Mouse (Mus musculus) frontal cortex, adult 2 months (tissue): Measurements from ENCODE around the gene Orm2. TPM values are rescaled to one million over a fixed set of nuclear protein-coding genes. Genes with fewer than 3 reads are reported as not detected.

ENCODE experiments used
- DNase-seq, 2 experiments: peaks; one replicate each; pipeline ENCODE4 v3.0.0; 2022; ENCODE audit warnings: low spot score in 1 of 2; ENCODE audit errors: extremely low spot score in 1 of 2
- polyA plus RNA-seq: library from polyadenylated mRNA; depleted of rRNA; stranded (reverse); fragments of >200 nt; gene quantifications from 2 replicates; pipeline ENCODE4 v1.2.3, GENCODE M21; 2012

Gene Orm2
- polyA plus RNA-seq, 1 experiment = not detected

DNA sequence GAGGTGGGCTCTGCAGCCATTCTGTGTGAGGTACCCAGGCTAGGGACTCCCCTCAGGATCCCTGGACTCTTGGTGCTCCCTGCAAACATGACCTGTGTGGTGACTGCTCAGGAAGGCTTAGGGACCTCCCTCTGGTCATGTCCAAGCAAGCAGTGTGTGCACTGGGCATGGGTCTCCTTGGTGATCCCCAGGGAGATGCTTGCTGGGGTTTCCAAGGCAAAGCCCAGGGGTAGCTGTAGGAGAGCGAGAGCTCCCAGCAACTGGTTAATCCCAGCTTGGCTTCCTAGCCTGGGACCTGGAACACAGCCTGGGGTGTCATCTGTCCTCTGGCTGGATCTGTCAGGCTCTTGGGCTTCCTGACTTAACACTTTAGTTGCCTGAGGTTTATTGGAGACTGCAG lies 13.1 kb downstream of the Orm2 start:
- DNase-seq = no peak

DNA sequence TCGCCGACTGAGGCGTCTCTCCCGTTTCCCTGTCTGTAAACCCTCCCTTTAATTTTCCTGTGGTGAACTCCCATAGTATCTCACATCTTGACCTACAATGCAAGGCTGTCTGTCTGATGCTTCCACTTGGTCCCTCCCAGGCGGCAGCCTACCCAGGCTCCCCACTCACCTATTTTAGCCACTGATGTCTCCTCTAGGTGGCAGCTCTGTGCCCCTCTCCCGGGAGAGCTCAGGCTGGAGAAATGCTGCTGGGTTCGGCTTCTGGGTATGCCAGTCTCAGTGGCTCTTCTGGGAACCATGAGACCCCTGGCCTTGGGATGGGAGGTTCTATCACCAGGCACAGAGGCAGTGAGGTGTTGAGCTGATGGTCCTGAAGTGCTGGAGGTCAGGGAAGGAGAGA lies 15.2 kb downstream of the Orm2 start:
- no peak for DNase-seq

DNA sequence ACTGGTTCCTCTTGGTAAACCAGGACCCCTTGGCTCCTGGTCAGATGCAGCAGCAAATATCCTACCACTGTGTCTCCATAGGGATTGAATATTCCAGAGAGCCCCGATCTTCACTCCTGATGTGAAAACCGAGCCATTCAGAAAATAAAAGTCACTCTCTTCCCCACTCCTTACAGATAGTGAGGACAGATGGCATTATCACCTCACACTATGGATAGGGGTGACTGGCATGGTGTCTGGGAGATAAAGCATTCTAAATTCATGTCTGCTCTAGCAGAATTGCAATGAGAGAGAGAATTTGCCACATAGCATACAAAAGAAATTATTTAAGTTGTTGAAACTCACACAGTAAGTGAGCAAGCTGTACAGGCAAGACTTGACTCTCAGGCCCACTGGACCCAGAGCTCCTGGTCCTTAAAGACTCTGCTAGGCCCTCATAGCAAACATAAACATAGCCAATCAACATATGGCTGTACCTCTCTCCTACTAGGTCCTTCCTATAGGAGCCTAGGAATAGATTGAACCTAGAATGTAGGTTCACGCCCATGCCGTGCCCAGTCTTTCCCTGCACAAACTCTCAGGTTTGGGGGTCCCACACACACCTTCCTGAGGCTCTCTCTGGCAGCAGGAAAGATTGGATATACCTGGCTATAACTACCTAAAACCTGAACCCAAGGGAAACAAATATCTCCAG lies 20.6 kb downstream of the Orm2 start:
- no peak for DNase-seq

DNA sequence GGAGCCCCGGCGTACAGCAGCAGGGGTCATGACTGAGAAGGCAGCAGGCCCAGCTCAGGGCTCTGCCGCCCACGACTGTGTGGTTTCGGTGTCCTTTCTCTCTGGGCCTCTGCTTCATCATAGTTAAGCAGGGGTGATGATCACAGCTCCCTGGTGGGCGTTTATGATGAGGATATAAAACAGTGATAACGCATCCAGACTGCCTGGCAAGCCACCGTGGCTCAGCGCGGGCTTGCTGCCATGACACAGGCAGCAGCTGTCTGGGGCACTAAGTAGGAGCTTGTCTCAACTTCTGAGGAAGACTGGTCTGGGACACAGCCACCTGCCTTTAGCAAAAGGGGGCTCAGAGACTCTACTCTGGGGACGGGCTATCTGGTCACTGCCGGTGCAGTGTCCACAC lies 21.2 kb downstream of the Orm2 start:
- no peak for DNase-seq

DNA sequence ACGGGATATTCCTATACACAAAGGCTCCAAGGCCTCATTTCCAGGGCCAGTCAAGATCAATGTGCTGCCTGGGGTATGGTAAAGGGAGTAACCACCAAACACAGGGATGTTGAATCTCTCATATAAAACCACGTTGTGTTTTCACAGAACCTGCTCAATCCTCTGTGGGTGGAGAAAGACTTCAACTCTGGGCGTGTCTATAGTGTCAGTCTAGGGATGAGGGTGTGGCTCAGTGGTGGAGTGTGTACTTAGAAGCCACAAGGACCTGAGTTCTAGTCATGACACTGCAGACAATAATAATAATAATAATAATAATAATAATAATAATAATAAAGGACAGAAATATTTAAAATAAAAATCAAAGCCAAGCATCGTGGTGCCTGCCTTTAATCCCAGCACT lies 22.0 kb downstream of the Orm2 start:
- no peak for DNase-seq

DNA sequence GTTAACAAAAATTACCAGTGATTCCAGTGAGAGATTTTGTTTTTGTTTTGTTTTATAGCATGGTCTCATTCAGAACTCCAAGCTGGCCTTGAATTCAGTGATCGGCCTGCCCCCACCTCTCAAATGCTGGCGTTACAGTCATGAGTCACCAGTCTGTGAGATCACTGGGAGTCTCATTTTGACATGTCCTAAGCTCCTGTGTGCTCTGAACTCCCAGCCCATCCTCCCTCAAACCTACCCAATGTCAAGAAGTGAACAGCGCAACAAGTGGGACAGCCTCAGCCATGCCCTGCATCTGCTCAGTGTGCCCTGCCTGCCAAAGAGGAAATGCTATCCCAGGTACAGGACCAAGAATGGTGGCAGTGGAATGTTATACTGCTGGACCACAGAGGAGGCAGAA lies 23.0 kb downstream of the Orm2 start:
- no peak for DNase-seq

DNA sequence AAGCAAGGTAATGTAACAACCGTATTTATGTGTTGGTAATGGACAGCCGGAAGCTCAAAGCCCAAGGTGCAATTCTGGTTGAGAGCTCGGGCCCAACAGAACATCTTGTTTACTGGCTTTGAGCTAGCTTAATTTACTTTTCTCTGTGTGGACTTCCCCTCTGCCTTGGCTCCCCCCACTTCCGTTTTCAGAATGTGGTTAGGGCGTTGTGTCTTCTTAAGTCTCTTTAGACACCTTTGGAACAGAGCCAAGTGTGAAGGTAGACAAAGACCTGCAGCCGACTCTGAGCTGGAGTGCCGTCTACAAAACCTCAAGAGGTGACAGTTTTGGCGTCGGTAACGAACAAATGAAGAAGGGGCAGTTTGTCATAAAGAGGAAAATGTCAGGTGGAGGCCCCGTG lies 23.5 kb downstream of the Orm2 start:
- no peak for DNase-seq

DNA sequence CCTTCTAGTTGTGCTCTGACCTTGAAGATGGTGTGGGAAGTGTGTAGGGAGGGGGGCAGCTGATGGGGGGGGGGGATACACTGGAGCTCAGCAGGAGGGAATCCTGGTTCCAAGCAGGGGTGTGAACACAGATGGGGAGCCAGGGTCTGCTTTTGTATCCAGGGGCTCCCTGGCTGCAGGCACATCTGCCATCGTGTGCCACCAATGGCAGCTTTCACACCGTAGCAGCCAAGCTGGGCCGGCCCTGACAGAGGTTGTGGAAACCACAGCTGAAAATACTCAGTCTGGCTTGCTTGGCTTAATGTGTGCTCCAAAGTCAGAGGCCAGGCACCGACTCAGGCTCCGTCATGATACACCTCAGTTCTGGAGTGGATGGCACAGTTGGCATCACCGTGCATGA lies 25.8 kb downstream of the Orm2 start:
- no peak for DNase-seq

DNA sequence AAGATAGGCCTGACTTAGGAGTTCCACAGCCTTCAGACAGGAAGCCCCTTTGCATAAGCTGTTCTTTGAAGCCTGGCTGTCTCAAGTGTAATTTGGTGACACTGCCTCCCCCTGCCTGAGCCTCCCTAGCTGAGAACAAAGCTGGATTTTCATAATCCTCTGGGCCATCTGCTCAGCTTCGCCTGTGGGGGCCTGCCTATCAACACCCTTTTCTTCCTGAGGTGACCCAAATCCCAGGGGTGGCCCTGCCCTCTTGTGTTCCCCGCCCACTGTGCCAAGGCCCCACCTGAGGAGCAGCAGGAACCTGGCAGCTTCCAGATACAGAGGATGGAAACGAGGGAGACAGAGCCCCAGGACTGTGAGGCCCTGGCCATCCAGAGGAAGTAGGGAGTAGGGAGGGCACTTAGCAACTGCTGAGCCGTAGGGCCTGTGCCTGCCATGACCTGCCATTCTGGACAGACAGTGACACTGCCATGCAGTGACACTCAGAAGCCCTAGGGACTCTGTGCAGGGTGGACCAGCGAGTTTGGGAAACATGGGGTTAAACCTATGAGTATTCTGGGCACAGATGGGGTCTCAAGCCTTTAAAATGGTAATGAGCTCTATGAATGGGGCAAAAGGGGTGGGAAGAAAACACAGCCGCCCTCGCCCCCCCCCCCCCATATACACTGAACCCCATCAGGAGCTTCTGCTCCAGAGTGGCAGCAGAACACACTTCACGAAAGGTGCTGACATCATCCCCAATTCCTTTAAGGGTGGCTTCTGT lies 27.1 kb downstream of the Orm2 start:
- DNase-seq = no peak

DNA sequence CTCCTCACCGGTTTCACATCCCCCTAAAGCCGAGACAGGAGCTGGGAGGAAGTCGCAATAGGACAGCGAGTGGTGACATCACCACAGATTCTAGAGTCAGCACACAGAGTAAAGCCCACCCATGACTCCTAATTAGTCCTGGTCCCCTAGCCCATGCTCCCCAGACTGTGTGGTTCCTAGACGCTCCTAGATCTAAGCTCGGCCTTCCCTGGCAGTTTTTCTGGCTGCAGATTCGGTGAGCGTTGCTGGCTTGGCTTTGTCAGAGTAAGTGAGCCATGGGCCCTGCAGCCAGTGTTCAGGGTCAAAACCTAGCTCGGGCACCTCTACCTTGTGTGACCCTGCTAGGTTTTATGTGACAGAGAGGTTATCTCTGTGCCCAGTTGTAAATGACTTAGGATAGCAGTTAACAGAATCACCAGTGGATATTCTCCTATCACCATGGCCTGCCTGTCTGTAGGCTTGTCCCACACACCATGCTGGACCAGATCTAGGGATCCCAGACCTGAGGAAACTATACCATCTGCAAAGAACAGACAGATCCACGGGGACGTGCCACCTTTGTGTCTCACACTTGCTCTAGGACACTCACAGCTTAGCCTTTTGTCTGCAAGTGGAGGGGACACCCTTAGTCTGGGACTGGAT lies 27.8 kb downstream of the Orm2 start:
- DNase-seq = no peak

DNA sequence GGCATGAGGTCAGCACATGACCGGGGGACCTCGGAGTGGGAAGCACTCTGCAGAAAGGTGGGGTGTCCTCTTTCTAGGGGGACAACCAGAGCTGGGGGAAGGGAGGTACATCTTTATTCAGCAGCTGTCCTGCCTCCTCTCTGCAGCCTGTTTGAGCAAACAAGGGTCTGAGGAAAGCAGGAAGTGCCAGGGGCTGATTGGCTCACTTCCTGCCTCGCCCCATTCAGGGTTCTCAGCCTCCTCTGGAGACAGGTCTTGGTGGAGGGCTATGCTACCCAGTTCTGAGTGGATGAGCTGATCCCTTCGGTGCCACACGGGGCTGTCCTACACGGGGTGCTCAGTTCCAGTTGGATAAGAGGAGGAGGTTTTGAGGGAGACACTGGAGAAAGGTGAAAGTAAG lies 29.1 kb downstream of the Orm2 start:
- DNase-seq = no peak

DNA sequence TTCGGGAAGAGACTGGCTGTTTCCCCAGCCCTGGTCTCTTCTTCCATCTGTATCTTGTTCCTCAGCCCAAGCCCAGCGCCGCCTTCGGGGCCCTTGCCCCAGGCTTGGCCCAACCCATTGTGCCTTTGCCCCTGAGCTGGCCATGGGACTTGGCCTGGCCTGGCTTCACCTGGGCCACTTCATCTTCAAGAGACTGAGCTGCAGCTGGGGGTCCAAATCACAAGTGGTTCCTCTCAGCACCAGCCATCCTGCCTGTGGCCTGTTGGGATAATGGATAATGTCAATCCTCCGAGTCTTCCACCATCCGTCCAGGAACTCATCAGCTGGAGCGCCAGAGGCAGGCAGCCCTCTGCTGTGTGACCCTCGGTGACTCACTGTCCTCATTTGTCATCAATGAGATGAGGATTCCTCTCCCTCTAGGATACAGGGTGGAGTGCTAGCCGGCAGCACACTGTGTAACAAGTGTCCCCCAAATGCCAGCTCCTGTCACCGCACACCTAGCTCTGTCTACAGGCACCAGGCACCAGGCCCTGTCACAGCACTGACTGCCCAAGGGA lies 35.8 kb downstream of the Orm2 start:
- no peak for DNase-seq

DNA sequence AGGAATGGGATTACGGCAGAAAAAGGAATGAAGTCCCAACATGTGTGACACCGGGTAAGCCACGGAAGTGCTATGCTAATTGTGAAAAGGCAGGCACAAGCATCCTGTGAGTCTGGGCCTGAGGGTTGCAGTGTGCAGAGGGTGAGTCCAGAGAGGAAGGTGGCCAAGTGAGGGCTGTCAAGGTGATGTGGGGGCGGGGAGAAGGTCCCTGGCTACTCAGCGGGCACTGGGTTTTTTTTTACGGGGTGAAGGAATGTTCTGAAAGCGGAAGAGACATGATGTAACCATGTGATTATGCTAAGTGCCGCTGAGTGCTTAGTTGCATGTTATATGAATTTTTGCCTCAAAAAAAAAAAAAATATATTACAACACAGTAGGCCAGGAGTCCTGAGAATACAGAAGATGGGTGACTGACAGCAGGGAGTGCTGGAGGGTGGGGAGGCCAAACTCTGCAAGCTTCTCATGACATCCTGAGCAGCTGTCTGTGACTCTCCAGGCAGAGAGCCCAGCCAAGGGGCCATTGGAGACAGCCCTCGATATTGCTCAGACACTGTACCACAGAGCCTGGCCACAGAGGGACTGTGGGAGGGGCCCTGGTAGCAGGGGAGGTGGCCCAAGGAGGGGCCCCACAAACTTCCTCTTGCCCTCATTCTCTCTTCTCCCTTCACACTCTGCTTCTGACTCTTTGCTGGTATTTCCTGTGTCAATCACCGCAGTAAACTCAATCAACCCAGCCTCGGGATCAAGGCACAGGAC lies 36.8 kb downstream of the Orm2 start:
- no peak for DNase-seq

DNA sequence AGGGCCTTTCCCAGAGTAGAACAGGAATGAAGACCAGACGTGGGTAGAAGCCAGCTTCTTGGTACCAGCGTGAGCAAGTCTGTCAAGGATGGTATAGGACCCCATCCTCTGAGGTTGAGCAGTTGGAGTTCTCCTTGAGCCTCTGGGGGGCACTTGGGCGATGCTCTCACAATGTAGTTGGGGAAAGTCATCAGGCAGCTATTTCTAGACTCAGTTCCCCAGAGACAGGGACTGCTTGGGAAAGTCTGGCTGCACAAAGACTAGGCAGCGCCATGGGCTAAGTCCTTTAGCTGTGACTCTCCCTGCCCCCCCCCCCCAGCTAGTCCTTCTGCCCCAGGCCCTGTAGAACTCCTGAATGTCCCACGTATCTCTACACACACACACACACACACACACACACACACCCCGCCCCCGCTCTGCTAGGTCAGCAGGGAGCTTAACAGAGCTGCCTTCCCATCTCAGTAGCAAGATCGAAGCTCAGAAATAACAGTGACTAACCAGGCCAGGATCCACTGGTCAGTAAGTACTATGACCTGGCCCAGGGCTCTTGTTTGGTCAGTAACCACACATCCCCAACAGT lies 37.5 kb downstream of the Orm2 start:
- DNase-seq = no peak

DNA sequence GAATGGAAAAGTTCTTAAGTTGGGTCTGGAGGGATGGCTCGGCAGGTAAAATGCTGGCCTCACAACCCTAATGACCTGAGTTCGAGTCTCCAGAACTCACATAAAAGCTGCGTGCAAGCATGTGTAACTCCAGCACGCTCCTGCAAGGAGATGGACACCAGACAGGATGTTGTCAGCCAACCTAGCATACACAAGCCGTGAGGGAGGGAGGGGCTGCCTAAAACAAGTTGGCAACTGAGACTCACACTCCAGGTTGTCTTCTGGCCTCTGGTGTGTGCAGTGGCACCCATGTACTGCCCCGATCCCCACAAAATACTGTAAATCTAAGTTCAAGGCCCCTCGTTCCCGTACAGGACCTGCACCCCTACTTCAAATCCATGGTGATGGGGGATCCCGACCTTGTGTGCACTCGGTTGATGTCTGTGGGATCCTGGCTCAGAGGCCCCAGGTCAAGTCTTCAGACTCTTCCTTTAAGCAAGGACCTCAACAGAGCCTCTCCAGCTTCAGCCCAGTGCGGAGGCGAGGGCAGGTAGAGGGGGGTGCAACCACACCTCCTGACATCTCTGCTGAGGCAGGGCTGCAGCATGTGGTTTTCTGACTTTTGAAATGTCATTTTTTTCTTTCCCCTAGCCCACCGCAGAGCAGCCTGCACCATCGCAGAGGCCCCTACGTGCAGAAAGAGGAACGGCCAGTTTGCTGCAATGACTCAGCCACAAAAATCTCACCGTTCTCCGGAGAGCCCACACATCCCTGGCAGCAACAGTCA lies 38.5 kb downstream of the Orm2 start:
- DNase-seq = no peak

DNA sequence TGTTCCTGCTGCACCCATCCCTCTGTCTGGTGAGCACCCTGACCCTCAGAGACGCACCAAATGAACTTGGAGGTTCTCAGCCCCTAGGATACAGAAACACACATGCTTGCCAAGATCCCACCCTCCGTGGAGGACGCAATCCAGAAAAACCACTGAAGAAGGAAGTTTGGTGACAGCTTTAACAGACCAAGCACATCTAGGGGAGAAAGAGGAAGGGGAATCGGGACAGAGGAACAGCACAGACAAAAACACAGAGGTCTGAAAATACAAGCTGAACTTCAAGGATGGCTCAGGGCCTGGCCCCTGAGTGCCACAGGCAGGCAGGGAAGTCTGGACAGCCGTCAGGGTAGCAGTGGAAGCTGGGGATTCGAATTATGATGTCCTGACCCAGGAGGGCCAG lies 39.4 kb downstream of the Orm2 start:
- no peak for DNase-seq

DNA sequence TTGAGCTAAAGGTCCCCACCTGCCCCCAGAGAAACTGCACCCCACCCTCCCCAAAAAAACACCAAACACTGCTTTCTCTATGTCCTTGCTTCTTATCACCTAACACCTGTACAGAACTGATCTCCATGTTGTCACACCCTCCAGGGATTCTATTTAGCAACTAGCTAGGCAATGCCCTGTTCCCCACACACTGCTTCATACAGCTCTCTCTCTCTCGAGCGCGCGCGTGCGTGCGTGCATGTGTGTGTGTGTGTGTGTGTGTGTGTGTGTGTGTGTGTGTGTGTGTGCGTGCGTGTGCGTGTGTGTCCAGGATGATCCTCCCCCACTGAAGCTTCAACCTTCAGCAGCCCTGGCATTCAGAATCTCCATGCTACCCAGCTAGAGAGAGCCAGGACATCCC lies 39.8 kb downstream of the Orm2 start:
- no peak for DNase-seq

DNA sequence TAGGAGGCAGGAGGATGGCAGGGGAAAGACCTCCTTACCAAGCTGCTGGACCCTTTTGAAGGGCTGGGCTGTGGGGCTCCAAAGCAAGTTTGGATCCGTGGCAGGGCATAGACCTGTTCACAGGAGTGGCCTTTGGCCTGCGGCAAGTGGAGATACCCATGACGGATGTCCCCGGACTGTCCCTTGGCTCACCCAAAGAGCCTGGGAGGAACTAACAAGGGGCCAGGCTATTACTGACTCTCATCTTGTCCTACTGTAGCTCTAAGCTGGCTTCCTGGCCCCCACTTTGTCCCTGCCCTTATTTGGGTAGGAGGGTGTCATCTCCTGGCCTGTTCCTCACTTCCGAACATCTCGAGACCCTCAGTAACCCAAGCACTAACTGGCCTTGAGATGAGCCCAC lies 40.3 kb downstream of the Orm2 start:
- no peak for DNase-seq

DNA sequence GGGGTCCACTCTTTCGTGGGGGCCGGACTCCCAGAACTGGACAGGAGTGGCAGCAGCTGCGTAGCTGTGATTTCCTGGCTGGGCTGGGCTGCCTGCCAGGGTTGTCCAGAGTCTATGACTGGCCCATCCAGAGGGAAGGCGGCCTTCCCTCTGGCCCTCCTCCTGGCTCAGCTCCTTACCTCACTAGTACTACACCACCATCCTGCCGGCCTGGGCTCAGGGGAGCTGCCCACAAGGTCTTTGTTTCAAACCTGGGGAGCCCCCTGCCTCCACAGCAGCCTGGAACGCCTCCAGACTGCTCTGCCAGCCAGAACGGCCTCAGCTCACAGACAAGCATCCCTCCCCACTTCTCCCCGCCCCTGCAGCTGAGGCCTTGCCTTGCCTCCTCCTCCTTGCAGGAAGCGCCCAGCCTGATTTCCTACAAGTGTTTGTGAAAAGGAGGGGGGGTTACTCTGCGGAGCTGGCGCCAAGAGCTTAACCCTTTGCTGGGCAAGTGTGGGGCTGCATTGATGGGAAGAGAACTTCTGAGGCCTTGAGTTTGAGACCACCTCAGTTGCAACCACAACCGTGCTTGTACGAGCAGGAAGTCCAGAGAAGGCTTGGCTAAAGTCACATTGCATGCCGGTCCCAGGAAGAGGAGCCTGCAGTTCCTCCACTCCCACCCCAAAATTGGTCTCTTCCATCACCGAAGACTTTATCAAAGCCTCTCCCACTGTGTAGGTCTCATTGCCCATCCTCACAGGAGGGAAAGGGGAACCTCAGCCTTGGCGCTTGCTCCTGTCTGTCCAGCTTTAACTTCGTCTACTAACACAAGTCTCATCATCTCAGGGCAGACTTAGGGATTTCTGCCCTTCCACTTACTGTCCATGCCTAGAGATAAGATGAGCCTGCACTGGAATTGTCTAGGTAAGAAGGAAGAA lies 41.1 kb downstream of the Orm2 start, which contains the start of gene Akna:
Gene Akna, minus strand, starts transcription at position 315 of the 920 bp plus-strand sequence.
- DNase-seq = peak; percentile 33 to 68
